Mouse (Mus musculus) megakaryocyte, embryonic 14.5 days (primary cell): ENCODE results near the gene Ggps1. TPM values are rescaled to one million over a fixed set of nuclear protein-coding genes. Genes with fewer than 3 reads are reported as not detected.

Experiments
- H3K27me3 ChIP-seq: replicated peaks from 2 replicates; pipeline ENCODE3; 2012; ENCODE audit warnings: inconsistent platforms
- H3K36me3 ChIP-seq: replicated peaks from 2 replicates; pipeline ENCODE3; 2012; ENCODE audit warnings: low read length, inconsistent platforms, mixed read lengths
- H3K4me1 ChIP-seq: 2 replicates; pipeline ENCODE4 v1.6.1; 2012; ENCODE audit warnings: inconsistent platforms
- H3K4me3 ChIP-seq: replicated peaks from 2 replicates; pipeline ENCODE3; 2012; ENCODE audit warnings: moderate library complexity, mild to moderate bottlenecking, inconsistent platforms
- H3K9me3 ChIP-seq: 2 replicates; pipeline ENCODE4 v1.6.1; 2012; ENCODE audit warnings: inconsistent platforms
- FLI1 ChIP-seq: IDR thresholded peaks from 2 replicates; pipeline ENCODE4 v1.6.1; 2012; ENCODE audit warnings: low read length, inconsistent platforms, mixed read lengths
- GATA1 ChIP-seq: IDR thresholded peaks from 3 replicates; pipeline ENCODE4 v1.6.1; 2012; ENCODE audit warnings: mixed read lengths, low read length, inconsistent platforms, borderline replicate concordance
- polyA plus RNA-seq: library from polyadenylated mRNA; stranded (reverse); fragments of >175 nt; gene quantifications from 2 replicates; pipeline ENCODE4 v1.2.3, GENCODE M21; 2012; ENCODE audit warnings: low replicate concordance; ENCODE audit not compliant: insufficient read depth

Gene Ggps1
- polyA plus RNA-seq, 1 experiment, result 2.2 TPM

- TF ChIP-seq GATA1 (no peak), FLI1 (no peak)
- Histone ChIP-seq H3K9me3 (no peaks in the 10 kb centered on the region), H3K36me3 (peaks cover 48% of the 10 kb centered on the region), H3K4me1 (peaks cover 53% of the 10 kb centered on the region), H3K4me3 (peak overlapping the region; percentile 17), H3K27me3 (no peaks in the 10 kb centered on the region)
These were observed 2.4 kb upstream of the Ggps1 start for GRCm38 (mm10) chr13:14065701-14066100.

DNA sequence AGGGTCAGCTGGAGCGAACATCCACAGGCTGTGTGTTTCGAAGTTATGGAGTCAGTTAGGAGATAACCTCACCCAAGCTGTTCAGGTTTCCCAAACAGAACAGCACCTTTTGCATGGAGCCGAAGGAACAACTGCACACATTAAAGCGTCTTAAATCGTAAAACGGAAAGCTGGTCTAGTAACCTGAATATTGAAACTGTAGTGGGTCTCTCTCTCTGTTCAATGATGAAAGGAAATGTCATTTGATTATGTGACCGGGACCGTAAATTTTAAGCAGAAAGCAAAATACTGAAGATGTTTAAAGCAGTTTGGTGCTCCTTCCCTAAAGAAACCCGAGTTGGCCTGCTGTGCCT is 1.7 kb upstream of the Ggps1 start:
- peaks cover 54% of the 10 kb centered on the region for H3K4me1 ChIP-seq
- H3K27me3 ChIP-seq, result no peaks in the 10 kb centered on the region
- no peaks in the 10 kb centered on the region for H3K9me3 ChIP-seq
- H3K36me3 ChIP-seq, result peaks cover 50% of the 10 kb centered on the region
- peak overlapping the region; percentile 98 for H3K4me3 ChIP-seq
- TF ChIP-seq FLI1, result no peak
- TF ChIP-seq GATA1, result no peak

DNA sequence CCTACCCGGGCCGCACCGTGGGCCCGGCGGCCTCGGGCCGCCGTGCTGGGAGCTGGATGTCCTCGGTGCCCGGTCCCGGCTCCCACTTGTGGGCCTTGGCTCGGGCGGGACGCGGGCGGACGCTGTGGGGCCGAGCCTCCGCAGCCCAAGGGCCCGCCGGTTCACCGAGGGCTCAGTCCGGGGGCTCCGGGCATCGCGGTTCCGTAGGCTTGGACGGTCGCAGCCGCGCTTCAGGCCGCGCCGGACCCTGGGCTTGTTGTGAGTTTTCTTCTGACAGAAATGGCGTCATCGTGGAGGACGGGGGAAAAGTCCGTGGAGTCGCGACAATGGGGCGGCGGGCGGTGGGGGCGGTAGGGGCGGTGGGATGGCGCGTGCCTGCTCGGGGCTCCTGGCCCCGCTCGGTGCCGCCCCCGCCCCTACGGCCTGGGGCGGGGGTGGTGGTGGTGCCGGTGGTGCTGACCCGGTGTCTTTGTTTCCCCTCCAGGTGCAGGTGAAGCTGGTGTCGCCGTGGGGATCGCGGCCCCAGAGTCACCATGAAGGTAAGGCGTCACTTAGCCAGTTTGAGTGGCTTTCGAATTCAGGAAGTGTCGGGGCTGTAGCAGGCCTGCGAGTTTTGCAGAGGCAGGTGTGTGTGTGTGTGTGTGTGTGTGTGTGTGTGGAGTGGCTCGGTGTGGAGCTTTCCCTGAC is 1.2 kb upstream of the Ggps1 start:
- H3K9me3 ChIP-seq, result no peaks in the 10 kb centered on the region
- H3K27me3 ChIP-seq, result no peaks in the 10 kb centered on the region
- H3K4me3 ChIP-seq, result peak overlapping the region; percentile 98
- TF ChIP-seq FLI1, result no peak
- no peak for TF ChIP-seq GATA1
- H3K4me1 ChIP-seq, result peaks cover 50% of the 10 kb centered on the region
- H3K36me3 ChIP-seq, result peaks cover 50% of the 10 kb centered on the region

DNA sequence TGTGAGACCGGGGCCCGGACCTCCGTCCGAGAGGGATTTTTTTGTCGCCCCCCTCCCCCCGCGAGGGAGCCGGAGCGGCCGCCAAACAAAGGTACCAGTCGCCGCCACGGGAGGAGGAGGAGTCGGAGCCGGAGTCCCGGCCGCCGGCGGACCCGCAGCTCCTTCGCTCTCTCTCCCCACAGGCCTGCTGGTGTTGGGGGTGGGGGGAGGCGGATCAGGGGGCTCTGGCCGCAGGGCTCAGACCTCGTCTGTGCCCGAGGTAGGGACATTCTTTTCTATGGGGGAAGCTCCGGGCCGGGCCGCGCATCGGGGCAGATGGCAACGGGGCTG is 619 bp upstream of the Ggps1 start:
- Histone ChIP-seq H3K4me3 (peak overlapping the region; percentile 98), H3K36me3 (peaks cover 51% of the 10 kb centered on the region), H3K27me3 (no peaks in the 10 kb centered on the region), H3K9me3 (no peaks in the 10 kb centered on the region), H3K4me1 (peaks cover 45% of the 10 kb centered on the region)
- TF ChIP-seq GATA1 (no peak), FLI1 (no peak)

- peaks cover 49% of the 10 kb centered on the region for H3K36me3 ChIP-seq
- H3K9me3 ChIP-seq, result no peaks in the 10 kb centered on the region
- H3K4me3 ChIP-seq, result peak overlapping the region; percentile 98
- peaks cover 32% of the 10 kb centered on the region for H3K4me1 ChIP-seq
- no peak for TF ChIP-seq FLI1
- no peak for TF ChIP-seq GATA1
- no peaks in the 10 kb centered on the region for H3K27me3 ChIP-seq
These were observed 877 bp downstream of the Ggps1 start for GRCm38 (mm10) chr13:14062209-14063012.

DNA sequence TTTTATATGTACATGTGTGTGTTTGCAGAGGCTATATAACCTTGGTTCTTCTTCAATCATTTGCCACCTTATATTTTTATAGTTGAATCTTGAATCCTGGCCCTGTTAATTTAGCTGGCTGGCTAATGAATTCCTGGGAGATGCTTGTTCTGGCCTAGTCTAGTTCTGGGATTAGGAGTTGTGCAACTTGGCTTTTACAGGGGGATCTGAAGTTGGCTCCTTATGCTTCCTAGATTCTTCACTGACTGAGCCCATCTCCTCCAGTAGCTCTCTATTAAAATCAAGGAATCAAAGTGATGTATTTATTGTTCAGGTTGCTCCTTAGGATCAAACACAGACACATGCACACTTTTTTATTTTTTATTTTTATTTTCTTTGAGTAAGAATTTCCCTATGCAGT is 3.7 kb downstream of the Ggps1 start:
- no peaks in the 10 kb centered on the region for H3K27me3 ChIP-seq
- H3K9me3 ChIP-seq, result no peaks in the 10 kb centered on the region
- H3K36me3 ChIP-seq, result peaks cover 59% of the 10 kb centered on the region
- no peak overlapping the region for H3K4me3 ChIP-seq
- TF ChIP-seq GATA1, result no peak
- TF ChIP-seq FLI1, result no peak
- peaks cover 25% of the 10 kb centered on the region for H3K4me1 ChIP-seq

GRCm38 (mm10) chr13:14056801-14057200 is 6.5 kb downstream of the Ggps1 start:
- Histone ChIP-seq H3K27me3 (no peaks in the 10 kb centered on the region), H3K4me1 (peaks cover 25% of the 10 kb centered on the region), H3K9me3 (no peaks in the 10 kb centered on the region), H3K36me3 (peaks cover 84% of the 10 kb centered on the region), H3K4me3 (no peak overlapping the region)
- TF ChIP-seq FLI1, result no peak
- TF ChIP-seq GATA1, result no peak

- H3K36me3 ChIP-seq, result peaks cover 86% of the 10 kb centered on the region
- no peaks in the 10 kb centered on the region for H3K9me3 ChIP-seq
- TF ChIP-seq GATA1, result no peak
- no peak for TF ChIP-seq FLI1
- peaks cover 32% of the 10 kb centered on the region for H3K4me1 ChIP-seq
- no peaks in the 10 kb centered on the region for H3K27me3 ChIP-seq
- H3K4me3 ChIP-seq, result peak overlapping the region; percentile 26
These were observed 13.4 kb downstream of the Ggps1 start for GRCm38 (mm10) chr13:14049878-14050277.

DNA sequence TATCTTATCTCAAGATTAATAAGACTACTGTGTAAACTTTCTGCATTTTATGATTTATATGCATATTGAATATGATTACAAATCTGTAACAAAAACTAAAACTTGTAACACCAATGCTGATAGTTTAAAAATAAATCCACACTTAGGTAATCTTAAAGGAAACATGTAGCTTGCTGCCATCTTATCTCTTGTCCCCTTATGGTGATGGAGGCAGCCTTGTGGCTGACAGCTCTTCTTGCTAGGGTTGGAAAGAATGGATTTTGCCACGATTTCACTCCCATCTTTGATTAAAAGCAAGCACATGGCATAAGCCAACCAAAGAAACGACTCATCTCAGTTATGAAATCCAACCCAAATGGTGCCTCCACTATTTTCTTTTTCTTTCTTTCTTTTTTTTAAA is 18.8 kb downstream of the Ggps1 start:
- no peaks in the 10 kb centered on the region for H3K27me3 ChIP-seq
- peaks cover 45% of the 10 kb centered on the region for H3K4me1 ChIP-seq
- no peaks in the 10 kb centered on the region for H3K9me3 ChIP-seq
- TF ChIP-seq FLI1, result no peak
- TF ChIP-seq GATA1, result no peak
- no peak overlapping the region for H3K4me3 ChIP-seq
- H3K36me3 ChIP-seq, result peaks cover 35% of the 10 kb centered on the region

GRCm38 (mm10) chr13:14043851-14044250 is 19.4 kb downstream of the Ggps1 start:
- TF ChIP-seq FLI1 (no peak), GATA1 (no peak)
- peaks cover 29% of the 10 kb centered on the region for H3K36me3 ChIP-seq
- H3K27me3 ChIP-seq, result no peaks in the 10 kb centered on the region
- H3K4me3 ChIP-seq, result no peak overlapping the region
- H3K4me1 ChIP-seq, result peaks cover 39% of the 10 kb centered on the region
- no peaks in the 10 kb centered on the region for H3K9me3 ChIP-seq
